Mouse (Mus musculus) gastrocnemius, adult 18-20 months (tissue): ENCODE data around the gene Ppp1r16b. TPM values are rescaled to one million over a fixed set of nuclear protein-coding genes. Genes with fewer than 3 reads are reported as not detected.
A peak's percentile ranks its signal among the peaks of the same experiment; 100 is the strongest.

ENCODE experiments used
- DNase-seq: peaks from one replicate; pipeline ENCODE4 v3.0.0; 2021; ENCODE audit warnings: low spot score
- total RNA-seq, 2 experiments: library from RNA; stranded (reverse); gene quantifications; 2 replicates each; pipeline ENCODE4 v1.2.3; 2021

Ppp1r16b gene
- total RNA-seq, 2 experiments from 2014 or later, result 2.3 to 4.4 TPM

DNA sequence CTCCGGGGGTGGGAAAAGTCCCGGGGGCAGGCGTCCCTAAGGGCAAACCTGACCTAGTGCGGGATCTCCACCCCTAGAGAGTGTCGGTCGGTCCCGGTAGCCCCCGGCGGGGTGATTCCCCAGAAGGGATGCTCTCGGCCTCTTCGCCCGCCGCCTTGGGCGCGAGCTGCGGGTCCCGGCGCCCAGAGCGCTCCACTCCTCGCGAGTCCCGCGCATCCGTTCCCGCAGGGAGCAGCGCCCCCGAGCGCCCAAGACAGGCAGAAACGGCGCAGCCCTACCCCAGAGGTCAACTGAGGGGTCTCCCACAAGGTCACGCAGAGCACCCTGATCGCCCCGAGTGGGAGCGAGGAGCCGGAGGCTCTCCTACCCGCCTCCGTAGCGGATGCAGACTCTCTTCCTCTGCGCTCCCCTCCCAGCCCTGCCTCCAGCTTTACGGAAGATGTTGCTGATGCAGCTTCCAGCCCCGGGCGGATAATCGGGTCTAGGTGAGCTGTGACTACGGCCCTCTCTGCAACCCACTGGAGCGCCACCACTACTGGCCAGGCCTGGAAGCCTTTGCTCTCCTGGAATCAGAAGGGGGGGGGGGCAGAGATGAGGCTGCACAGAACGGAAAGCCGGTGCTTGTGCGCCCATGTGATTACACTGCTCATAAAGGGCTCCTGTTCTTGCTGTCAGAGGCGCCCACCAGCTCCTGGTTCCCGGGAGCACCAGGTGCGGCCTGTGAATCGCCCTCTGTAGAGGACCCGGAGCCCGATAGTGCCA lies 2.7 kb downstream of the Ppp1r16b start:
- no peak for DNase-seq

GRCm38 (mm10) chr2:158668433-158669010 lies 3.3 kb downstream of the Ppp1r16b start:
- no peak for DNase-seq

DNA sequence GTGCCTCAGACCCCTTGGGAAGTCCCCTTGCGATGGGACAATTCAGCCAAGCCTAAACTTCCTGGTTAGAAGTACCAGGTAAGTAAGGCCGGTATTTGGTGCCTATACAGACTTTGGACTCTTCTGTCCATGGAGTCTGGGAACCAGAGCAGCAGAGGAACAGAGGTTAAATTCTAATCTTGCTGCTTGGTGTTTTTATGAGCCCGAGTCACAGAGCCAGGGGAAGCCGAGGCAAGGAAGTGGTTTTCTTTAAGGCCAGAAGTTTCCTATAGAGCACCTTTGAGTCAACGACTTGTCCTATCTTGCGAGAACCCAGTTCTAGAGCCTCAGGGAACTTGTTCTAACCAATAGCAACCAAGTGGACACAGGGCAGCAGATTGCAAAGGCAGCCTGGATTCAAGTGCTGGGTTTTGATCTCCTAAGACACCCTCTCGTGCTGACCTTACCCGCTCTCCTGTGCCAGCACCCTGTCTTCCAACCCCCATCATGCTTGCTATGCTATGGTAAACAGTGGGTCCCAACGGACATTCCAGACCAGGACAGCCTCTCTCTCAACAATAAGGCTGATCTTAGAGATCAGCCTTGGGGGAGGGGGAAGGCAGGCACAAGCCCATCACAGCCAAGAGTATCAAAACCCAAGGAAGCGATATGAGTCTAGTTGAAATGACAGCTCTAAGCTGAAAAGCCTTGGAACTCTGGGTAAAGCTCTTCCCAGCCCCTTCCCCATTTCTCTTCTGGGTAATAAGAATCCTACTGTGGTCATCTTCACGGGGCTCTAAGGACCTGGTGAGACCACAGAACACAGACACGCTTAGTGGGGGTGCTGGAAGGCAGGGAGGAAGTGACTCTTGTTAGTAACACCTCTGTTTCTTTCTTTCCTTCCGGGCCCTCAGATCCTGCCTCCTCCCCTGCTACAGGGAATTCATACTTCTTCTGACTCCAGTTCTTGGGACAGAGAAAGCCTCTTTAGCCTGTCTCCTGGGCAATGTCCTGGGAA lies 4.3 kb downstream of the Ppp1r16b start:
- DNase-seq, result no peak

- DNase-seq, result no peak
These were observed 5.4 kb downstream of the Ppp1r16b start for GRCm38 (mm10) chr2:158670571-158670970.

DNA sequence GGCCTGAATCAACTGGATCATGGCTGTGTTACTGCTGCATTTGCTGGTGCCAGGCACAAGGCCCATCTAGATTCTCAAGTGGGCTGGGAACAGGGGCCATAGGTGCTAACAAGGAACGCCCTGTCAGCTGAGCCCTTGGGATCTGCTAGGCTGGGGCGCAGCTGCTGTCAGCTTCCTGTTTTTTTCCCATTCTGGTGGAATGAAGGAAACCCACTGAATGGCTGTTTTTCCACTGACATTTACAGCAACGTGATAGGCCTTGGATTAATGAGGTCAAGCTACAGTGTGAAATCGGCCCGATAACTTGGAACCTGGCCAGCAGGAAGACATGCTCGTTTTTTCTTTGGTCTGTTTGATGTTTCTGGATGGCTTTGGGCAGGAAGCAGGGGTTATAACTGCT lies 7.6 kb downstream of the Ppp1r16b start:
- peak; percentile 26 for DNase-seq

DNA sequence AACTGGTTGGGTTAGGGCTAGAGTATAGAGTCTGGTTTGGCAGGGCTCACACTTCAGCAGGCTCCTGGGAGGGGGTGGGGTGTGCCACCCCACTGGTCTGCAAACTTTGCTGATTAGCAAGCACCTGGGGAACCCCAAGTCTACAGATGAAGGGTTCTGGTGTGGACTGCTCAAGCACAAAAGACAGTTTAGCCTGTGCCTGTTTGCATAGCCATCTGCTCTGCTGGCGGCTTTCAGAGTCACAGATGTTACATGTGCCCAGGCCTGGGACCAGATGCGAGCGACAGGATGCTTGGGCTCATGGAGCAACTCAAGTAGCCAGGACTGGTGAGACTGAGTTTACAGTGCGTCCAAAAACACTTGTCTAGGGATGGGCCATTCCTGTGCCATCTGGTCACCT lies 8.3 kb downstream of the Ppp1r16b start:
- DNase-seq, result no peak

GRCm38 (mm10) chr2:158674131-158674530 lies 8.9 kb downstream of the Ppp1r16b start:
- DNase-seq, result no peak

GRCm38 (mm10) chr2:158674759-158675158 lies 9.6 kb downstream of the Ppp1r16b start:
- no peak for DNase-seq

- DNase-seq, result no peak
These were observed 10.0 kb downstream of the Ppp1r16b start for GRCm38 (mm10) chr2:158675161-158675560.

DNA sequence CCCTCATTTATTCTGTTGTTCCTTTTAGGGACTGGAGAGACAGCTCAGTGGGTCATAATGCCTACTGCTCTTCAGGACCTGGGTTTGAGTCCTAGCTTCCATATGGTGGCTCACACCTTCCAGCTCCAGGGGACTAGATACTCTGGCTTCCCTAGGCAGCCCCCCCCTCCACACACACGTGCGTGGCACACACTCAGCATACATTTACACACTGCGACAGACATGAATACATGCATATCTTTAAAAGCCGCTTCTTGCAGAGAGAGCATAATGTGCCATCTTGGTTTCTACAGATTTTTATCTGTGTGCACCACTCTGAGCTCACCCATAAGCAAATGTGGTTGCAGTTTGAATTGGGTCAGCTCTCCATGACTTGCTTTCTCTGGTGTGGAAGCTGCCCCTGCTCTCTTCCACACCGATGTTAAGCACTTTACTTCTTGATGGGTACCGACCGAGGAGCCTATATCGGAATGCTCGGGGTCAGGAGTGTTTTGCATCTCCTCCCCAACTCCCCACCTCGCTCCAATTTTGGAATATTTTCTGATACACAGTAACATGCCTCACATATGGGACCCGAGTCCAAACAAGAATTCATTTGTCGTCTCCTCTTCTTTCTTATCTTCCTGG lies 10.8 kb downstream of the Ppp1r16b start:
- no peak for DNase-seq

- DNase-seq, result no peak
These were observed 12.7 kb downstream of the Ppp1r16b start for GRCm38 (mm10) chr2:158677946-158678345.

DNA sequence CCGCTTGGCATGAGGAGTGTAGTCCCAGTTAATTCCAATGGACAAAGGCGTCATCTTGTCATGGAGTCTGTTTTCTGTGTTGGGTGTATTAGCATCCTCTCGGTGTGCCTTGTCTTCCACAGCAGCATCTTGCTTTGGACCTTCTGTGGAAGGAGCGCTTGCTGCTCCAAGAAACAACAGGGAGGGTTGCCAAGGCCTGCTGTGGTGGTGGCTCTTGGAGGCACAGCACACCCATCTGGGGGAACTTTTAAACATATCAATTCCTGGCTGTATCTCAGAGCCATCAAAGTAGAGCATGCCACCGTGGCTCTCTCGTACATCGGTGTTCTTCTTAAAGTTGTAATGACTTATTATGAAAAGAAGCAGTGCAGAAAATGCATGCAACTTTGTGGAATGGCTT lies 13.9 kb downstream of the Ppp1r16b start:
- DNase-seq, result no peak

DNA sequence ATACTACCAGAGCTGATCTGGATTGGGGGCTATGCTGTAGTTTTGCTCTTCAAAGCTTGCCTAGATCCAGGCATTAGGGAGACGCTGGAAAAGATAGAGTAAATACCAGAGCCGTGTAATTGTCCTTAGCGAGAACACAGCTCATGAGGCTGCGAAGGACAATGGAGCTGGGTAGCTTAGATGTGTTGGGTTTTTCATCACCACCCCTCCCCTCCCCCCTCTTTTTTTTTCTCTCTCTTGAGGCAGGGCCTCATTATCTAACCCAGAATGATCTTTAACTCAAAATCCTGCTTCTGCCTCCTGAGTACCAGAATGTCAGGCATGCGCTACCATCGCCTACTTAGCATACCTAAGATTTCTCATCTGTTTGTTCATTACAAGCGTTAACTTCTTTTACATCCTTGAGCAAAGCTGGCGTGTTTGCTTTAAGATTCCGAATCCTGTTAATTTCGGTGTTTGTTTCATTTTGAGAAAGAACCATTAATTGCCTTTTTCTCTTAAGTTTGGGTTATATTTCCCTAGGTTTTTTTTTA lies 15.2 kb downstream of the Ppp1r16b start:
- DNase-seq, result no peak

DNA sequence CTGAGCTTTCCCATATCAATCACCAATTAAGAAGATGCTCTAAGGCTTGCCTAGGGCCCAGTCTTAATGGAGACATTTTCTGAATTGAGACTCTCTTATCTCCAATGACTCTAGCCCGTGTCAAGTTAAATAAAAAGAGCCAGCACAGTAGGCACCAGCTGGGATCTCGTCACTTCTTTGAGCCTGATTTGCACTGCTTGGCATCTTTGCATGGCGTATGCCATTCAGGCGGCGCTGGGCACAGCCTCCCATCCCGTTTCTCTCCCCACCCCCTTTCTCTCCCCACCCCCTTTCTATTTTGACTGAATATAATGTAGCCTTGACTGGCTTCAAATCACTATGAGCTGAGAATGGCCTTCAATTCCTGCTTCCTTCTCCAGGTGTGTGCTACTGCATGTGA lies 16.5 kb downstream of the Ppp1r16b start:
- no peak for DNase-seq

- DNase-seq, result no peak
These were observed 17.3 kb downstream of the Ppp1r16b start for GRCm38 (mm10) chr2:158682344-158683037.

GRCm38 (mm10) chr2:158683038-158683413 lies 17.8 kb downstream of the Ppp1r16b start:
- no peak for DNase-seq

DNA sequence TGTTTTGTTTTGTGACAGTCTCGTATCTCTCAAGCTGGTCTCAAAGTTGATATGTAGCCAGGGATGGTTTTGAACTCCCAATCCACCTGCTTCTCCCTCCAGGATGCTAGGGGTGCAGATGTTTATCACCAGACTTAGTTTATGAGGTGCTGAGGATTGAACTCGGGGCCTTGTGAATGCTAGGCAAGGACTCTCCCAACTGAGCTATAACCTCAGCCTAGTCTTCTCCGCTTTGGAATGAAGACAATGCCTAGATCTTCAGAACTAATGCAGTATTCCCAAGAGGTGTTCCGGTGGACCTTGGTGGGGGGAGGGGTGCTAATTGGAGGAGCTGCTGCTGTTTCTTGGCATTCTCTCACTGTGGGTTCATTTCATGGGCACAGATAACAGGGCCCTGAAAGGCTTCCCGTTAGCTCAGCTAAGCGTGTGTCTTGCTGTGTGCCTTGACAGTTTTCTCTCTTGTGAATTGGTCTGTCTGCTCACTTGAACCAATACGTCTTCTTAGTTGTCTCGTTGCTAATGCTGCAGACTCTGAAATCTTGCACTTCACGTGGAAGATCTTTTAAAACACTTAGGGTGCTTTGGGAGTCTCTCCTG lies 19.1 kb downstream of the Ppp1r16b start:
- no peak for DNase-seq

- no peak for DNase-seq
These were observed 19.7 kb downstream of the Ppp1r16b start for GRCm38 (mm10) chr2:158684910-158685309.

GRCm38 (mm10) chr2:158686394-158686793 lies 21.2 kb downstream of the Ppp1r16b start:
- no peak for DNase-seq

GRCm38 (mm10) chr2:158687804-158688241 lies 22.6 kb downstream of the Ppp1r16b start:
- DNase-seq, result peak; percentile 22
